Mouse (Mus musculus): Measurements from ENCODE around the gene Rab17. TPM values are rescaled to one million over a fixed set of nuclear protein-coding genes. Genes with fewer than 3 reads are reported as not detected.

Rab17 gene
- polyA plus RNA-seq, 1 experiment from 2014 or later, result 21.3 TPM

DNA sequence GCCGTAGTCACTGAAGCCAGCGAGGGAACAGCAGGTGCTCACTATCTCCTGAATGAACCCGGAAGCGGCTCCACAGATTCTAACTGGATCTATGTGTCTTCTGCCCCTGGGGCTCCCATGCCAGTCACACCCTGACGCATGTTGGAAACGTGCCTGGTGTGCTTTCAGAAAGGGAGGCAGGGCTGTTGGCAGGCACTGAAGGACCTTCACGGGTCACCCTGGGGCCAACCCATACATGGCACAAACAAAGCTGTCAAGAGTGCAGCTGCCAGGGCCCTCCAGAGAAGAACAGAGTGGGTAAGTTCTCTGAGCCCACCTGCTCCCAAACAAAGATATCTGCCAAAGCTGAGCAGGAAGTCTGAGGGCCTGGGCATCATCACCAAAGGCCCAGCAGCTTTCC lies 1.9 kb downstream of the Rab17 start:
- TF ChIP-seq CTCF (IDR thresholded peaks at IDR 0.05; ENCODE audit: low read depth), result no peak
- H3K4me2 ChIP-seq (ENCODE audit: low read length), result no peak overlapping the region

DNA sequence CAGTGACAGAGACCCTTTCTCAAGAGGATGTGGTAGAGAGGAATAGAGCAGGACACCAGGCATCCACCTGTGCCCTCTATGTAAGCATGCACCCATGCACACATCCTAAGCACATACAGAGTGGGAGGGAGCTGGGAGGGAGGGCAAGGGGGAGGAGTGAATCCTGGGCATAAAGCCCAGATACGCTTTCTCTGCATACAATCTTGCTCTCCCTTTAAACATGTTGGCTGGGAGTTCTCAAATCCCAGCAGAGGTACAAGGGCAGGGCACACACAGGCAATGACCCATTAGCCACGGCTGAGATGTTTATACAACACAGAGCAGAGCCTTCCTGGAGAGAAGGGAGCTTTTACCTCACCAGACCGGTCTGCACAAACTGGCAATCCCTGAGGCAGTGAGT lies 6.5 kb downstream of the Rab17 start:
- no peaks in the 10 kb centered on the region for H3K9me3 ChIP-seq (replicated peaks; ENCODE audit: low read length)
- H3K36me3 ChIP-seq (ENCODE audit: insufficient read depth, low read length), result no peaks in the 10 kb centered on the region
- H3K4me1 ChIP-seq (replicated peaks; ENCODE audit: insufficient read depth, low read length), result 0 out of 2 replicates have a peak, but pooled peaks cover 8% of the 10 kb centered on the region
- no peak overlapping the region for H3K4me3 ChIP-seq (replicated peaks; ENCODE audit: low read depth, low read length)
- no peak overlapping the region for H3K9ac ChIP-seq (ENCODE audit: low read depth, low read length)
- ATAC-seq (replicated peaks; ENCODE audit: low FRiP score, low read depth) (peak; percentile 82), DNase-seq (ENCODE audit: low spot score) (peak; percentile 57)
- 11% methylated on average over 3 of the region's 3 CpGs for WGBS
- no peaks in the 10 kb centered on the region for H3K27me3 ChIP-seq (ENCODE audit: insufficient read depth, low read length)
- no peak for TF ChIP-seq CTCF (IDR thresholded peaks at IDR 0.05; ENCODE audit: low read depth)
- no peak overlapping the region for H3K4me2 ChIP-seq (ENCODE audit: low read length)
- H3K27ac ChIP-seq, result peak overlapping the region; percentile 68; the same call in 1 of the 2 replicates

More for the DNA sequence above, 1.9 kb downstream of the Rab17 start:
- Histone ChIP-seq H3K9ac (ENCODE audit: low read depth, low read length) (no peak overlapping the region), H3K27ac (0 out of 2 replicates have a peak overlapping the region, but pooled peaks have one; percentile 10), H3K36me3 (ENCODE audit: insufficient read depth, low read length) (no peaks in the 10 kb centered on the region), H3K27me3 (ENCODE audit: insufficient read depth, low read length) (no peaks in the 10 kb centered on the region), H3K4me3 (replicated peaks; ENCODE audit: low read depth, low read length) (no peak overlapping the region), H3K4me1 (replicated peaks; ENCODE audit: insufficient read depth, low read length) (0 out of 2 replicates have a peak, but pooled peaks cover 3% of the 10 kb centered on the region), H3K9me3 (replicated peaks; ENCODE audit: low read length) (no peaks in the 10 kb centered on the region)
- DNase-seq (ENCODE audit: low spot score) (no peak), ATAC-seq (replicated peaks; ENCODE audit: low FRiP score, low read depth) (no peak)
- WGBS, result 69% methylated on average over 7 of the region's 7 CpGs

DNA sequence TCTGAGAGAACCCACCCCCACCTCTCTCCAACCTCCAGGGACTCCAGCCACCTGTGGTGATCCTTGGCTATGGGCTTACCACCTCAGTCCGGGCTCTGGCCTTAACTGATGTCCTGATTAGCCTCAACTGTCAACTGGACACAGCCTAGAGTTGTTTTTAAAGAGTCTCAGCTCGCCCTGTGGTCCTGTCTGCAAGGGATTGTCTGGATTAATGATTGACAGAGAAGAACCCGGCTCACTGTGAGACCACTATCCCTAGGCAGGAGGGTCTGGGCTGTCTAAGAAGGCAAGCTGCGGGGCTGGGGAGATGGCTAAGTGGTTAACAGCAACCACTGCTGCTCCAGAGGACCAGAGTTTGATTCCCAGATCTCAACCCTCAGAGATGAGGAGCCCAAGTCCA lies 6.9 kb downstream of the Rab17 start:
- 45% methylated on average over 4 of the region's 4 CpGs for WGBS
- Histone ChIP-seq H3K4me2 (ENCODE audit: low read length) (no peak overlapping the region), H3K4me1 (replicated peaks; ENCODE audit: insufficient read depth, low read length) (0 out of 2 replicates have a peak, but pooled peaks cover 8% of the 10 kb centered on the region), H3K9ac (ENCODE audit: low read depth, low read length) (0 out of 2 replicates have a peak overlapping the region, but pooled peaks have one; percentile 1), H3K27me3 (ENCODE audit: insufficient read depth, low read length) (no peaks in the 10 kb centered on the region), H3K36me3 (ENCODE audit: insufficient read depth, low read length) (no peaks in the 10 kb centered on the region), H3K4me3 (replicated peaks; ENCODE audit: low read depth, low read length) (no peak overlapping the region), H3K27ac (peak overlapping the region; percentile 68; the same call in 1 of the 2 replicates), H3K9me3 (replicated peaks; ENCODE audit: low read length) (no peaks in the 10 kb centered on the region)
- TF ChIP-seq CTCF (IDR thresholded peaks at IDR 0.05; ENCODE audit: low read depth), result no peak
- no peak for DNase-seq (ENCODE audit: low spot score)
- ATAC-seq (replicated peaks; ENCODE audit: low FRiP score, low read depth), result peak; percentile 12; the same call in 1 of the 2 replicates

DNA sequence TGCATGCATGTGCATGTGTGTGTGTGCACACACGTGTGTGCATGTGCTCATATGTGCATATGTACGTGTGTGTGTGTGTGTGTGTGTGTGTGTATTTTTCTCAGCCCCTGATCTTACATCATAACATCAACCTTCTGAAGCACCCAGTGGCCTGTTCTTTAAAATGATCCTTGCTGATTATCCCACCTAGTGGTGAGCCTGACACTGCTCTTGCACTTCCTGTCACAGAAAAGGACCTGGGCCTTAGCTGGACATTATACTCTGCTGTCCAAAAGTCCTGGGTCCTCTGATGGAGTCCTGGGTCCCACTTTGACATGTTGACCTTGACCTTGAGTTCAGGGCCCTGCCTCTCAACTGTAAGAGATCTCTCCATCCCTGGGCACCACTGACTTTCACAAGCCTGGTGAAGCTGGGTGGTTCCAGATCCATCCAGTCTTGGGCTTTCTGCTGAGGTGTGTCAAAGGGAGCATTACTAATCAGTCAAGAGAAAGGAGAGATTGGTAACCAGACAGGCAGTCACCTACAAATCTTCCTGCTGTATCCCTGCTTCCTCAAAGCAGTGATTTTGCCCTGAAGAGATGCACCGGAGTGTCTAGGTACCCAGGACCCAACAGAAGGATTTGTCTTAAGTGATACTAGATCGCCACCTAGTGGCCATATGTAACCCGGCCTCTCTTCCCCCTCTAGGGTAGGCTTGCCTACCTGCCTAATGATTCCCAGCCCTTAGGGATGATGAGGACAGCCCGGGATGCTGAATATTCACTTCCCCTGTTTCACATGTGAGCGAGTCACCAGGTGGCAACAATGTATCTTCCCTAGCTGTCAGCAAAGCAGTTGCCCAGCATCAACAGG lies 13.0 kb downstream of the Rab17 start:
- H3K4me2 ChIP-seq (ENCODE audit: low read length), result no peak overlapping the region
- no peak overlapping the region for H3K27ac ChIP-seq
- no peak overlapping the region for H3K4me3 ChIP-seq (replicated peaks; ENCODE audit: low read depth, low read length)
- peak; percentile 90 for TF ChIP-seq CTCF (IDR thresholded peaks at IDR 0.05; ENCODE audit: low read depth)
- H3K9ac ChIP-seq (ENCODE audit: low read depth, low read length), result no peak overlapping the region
- 26% methylated on average over 7 of the region's 7 CpGs for WGBS
- H3K9me3 ChIP-seq (replicated peaks; ENCODE audit: low read length), result no peaks in the 10 kb centered on the region
- H3K4me1 ChIP-seq (replicated peaks; ENCODE audit: insufficient read depth, low read length), result no peaks in the 10 kb centered on the region
- ATAC-seq (replicated peaks; ENCODE audit: low FRiP score, low read depth) (peak; percentile 48), DNase-seq (ENCODE audit: low spot score) (peak; percentile 93)
- H3K27me3 ChIP-seq (ENCODE audit: insufficient read depth, low read length), result no peaks in the 10 kb centered on the region
- no peaks in the 10 kb centered on the region for H3K36me3 ChIP-seq (ENCODE audit: insufficient read depth, low read length)

DNA sequence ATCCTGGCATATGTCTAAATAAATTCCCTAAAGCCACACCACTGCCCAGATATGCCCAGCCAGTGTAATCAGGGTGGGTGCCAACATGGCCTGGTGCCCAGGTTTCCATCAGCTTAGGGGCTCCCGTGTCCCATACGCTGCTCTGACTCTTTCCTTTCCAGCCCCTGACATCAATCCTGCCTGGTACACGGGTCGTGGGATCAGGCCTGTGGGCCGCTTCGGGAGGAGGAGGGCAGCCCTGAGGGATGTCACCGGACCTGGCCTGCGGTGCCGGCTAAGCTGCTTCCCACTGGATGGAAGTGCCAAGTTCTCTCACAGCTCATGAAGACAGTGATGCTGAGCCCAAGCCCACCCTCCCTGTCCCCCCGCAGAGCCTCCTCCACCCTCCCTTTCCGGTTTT lies 15.8 kb downstream of the Rab17 start:
- no peaks in the 10 kb centered on the region for H3K27me3 ChIP-seq (ENCODE audit: insufficient read depth, low read length)
- H3K4me3 ChIP-seq (replicated peaks; ENCODE audit: low read depth, low read length), result no peak overlapping the region
- H3K4me1 ChIP-seq (replicated peaks; ENCODE audit: insufficient read depth, low read length), result no peaks in the 10 kb centered on the region
- H3K27ac ChIP-seq, result no peak overlapping the region
- no peak overlapping the region for H3K4me2 ChIP-seq (ENCODE audit: low read length)
- H3K9me3 ChIP-seq (replicated peaks; ENCODE audit: low read length), result no peaks in the 10 kb centered on the region
- no peak for TF ChIP-seq CTCF (IDR thresholded peaks at IDR 0.05; ENCODE audit: low read depth)
- ATAC-seq (replicated peaks; ENCODE audit: low FRiP score, low read depth) (no peak), DNase-seq (ENCODE audit: low spot score) (no peak)
- H3K9ac ChIP-seq (ENCODE audit: low read depth, low read length), result no peak overlapping the region
- H3K36me3 ChIP-seq (ENCODE audit: insufficient read depth, low read length), result no peaks in the 10 kb centered on the region
- WGBS, result 60% methylated on average over 11 of the region's 11 CpGs

DNA sequence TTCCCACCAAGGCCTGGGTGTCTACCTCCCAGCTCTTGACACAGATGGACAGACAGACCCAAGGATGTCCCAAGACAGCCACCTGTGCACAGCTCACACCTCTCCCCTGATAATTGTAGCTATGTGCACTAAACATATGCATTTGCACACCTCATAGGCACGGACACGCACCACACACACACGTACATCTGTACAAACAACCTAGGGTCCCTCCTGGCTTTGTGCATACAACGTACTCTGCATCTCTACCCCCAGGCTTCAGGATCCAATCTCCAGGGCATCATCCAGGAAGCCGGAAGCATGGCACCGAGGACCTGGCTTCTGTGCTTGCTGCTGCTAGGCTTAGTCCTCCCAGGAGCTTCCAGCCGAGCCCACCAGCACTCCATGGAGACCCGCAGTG lies 16.7 kb downstream of the Rab17 start, which contains the start of gene Prlh:
Prlh (plus strand) TSS at position 301 of the 400 bp plus-strand sequence.
- ATAC-seq (replicated peaks; ENCODE audit: low FRiP score, low read depth), result no peak
- Histone ChIP-seq H3K4me1 (replicated peaks; ENCODE audit: insufficient read depth, low read length) (no peaks in the 10 kb centered on the region), H3K27ac (no peak within 1 kb of the TSS), H3K4me2 (ENCODE audit: low read length) (no peak within 1 kb of the TSS), H3K4me3 (replicated peaks; ENCODE audit: low read depth, low read length) (no peak within 1 kb of the TSS), H3K27me3 (ENCODE audit: insufficient read depth, low read length) (no peaks in the 10 kb centered on the region), H3K9me3 (replicated peaks; ENCODE audit: low read length) (no peaks in the 10 kb centered on the region), H3K9ac (ENCODE audit: low read depth, low read length) (no peak within 1 kb of the TSS), H3K36me3 (ENCODE audit: insufficient read depth, low read length) (no peaks in the 10 kb centered on the region)
- TF ChIP-seq CTCF (IDR thresholded peaks at IDR 0.05; ENCODE audit: low read depth), result no peak
- WGBS, result 84% methylated on average over 8 of the region's 8 CpGs
- DNase-seq (ENCODE audit: low spot score), result no peak
